Mouse (Mus musculus) forebrain, embryonic 10.5 days (tissue): ENCODE results near the gene Soat1. TPM values are rescaled to one million over a fixed set of nuclear protein-coding genes. Genes with fewer than 3 reads are reported as not detected.
A peak's percentile ranks its signal among the peaks of the same experiment; 100 is the strongest.
"Not testable (repeated sequence)": the region's sequence is repeated elsewhere in the genome, so short reads cannot be mapped to it uniquely, and the experiment has no call there.

Source experiments
- DNase-seq: peaks from one replicate; pipeline ENCODE4 v3.0.0-alpha.2; 2017; ENCODE audit warnings: low spot score; ENCODE audit errors: extremely low spot score
- H3K27ac ChIP-seq: fragments of 300-500 bp; sonication (generic); 2 replicates; pipeline ENCODE4 v1.5.1; 2016; ENCODE audit warnings: mild to moderate bottlenecking
- H3K27me3 ChIP-seq: fragments of 300-500 bp; sonication (generic); 2 replicates; pipeline ENCODE4 v1.6.1; 2016; ENCODE audit warnings: mild to moderate bottlenecking; ENCODE audit not compliant: poor library complexity, severe bottlenecking
- H3K36me3 ChIP-seq: fragments of 300-500 bp; sonication (generic); replicated peaks from 2 replicates; pipeline ENCODE4 v1.6.1; 2016; ENCODE audit warnings: mild to moderate bottlenecking, moderate library complexity
- H3K4me1 ChIP-seq: fragments of 300-500 bp; sonication (generic); 2 replicates; pipeline ENCODE4 v1.6.1; 2016
- H3K4me3 ChIP-seq: fragments of 300-500 bp; sonication (generic); 2 replicates; pipeline ENCODE4 v1.5.1; 2016; ENCODE audit warnings: mild to moderate bottlenecking, moderate library complexity
- H3K9me3 ChIP-seq: fragments of 300-500 bp; sonication (generic); 2 replicates; pipeline ENCODE4 v1.6.1; 2016; ENCODE audit warnings: mild to moderate bottlenecking, moderate library complexity
- WGBS: fragments of 180-500 bp; shearing (Covaris S2); methylation state at CpG from one replicate; pipeline ENCODE4 v1.1.7; 2016; 5-methylcytosine and 5-hydroxymethylcytosine counted together
- polyA plus RNA-seq: library from polyadenylated mRNA; unstranded; fragments of >200 nt; fragmentation: Nextera tagmentation; extraction: Ambion mirVana; gene quantifications from 2 replicates; pipeline ENCODE4 v1.2.1, GENCODE M21; 2016

Gene Soat1
- polyA plus RNA-seq: 30.9 and 34.1 TPM in 2 replicates

DNA sequence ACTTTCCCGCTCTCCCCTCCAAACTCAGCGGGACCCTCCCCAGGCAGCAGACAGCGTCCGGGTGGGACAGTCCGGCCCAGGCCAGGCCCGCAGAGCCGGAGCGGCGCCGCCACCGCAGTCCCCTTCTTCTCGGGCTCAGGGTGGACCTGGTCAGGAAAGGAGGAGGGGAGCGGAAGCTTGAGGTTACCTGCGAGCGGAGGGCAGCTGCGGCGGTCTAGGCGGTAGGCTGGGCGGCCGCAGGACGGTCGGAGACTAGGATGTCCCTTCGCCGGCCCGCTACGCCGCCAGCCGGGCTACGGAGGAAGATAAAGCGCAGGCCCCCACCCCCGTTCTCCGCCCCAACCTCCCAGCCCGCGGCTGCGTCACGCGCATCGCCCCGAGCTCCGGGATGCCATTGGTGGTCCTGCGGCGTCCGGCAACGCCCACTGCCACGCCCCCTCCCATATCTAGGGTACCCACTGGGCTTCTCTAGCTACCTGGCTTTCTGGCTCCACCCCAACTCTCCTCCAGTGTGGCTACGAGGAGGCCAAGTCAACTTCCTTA is at the start of gene Soat1:
Gene Soat1, minus strand, starts transcription at position 371 of the 543 bp plus-strand sequence.
- Histone ChIP-seq H3K27me3 (0 out of 2 replicates have a peak, but pooled peaks cover 7% of the 10 kb centered on the region), H3K4me1 (peaks cover 48% of the 10 kb centered on the region), H3K36me3 (peaks cover 21% of the 10 kb centered on the region), H3K27ac (peak within 1 kb of the TSS; percentile 94), H3K9me3 (peaks cover 9% of the 10 kb centered on the region; the same call in 1 of the 2 replicates), H3K4me3 (peak within 1 kb of the TSS; percentile 91)
- under 1% methylated on average over 46 of the region's 46 CpGs for WGBS
- DNase-seq: peak; percentile 90

DNA sequence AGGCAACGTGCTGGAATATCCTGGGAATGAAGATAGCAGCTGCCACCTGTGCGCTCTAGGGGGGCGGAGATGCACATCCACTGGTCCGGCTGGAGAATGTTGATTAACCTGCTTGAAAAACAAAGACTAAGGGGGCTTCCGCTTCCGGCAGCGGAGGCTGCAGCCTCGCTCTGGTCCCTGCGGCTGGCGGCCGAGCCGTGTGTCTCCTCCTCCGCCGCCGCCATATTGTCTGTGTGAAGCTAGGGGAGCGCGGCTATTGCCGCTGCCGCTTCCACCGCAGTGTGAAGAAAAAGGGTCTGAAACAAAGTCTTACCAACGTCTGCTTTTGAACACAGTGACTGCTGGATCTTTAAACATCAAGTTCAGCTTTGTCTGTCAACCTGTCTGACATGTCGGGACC is 49.7 kb upstream of the Soat1 start, which contains the start of gene Gm10031:
Gene Gm10031, plus strand, starts transcription at position 171 of the 400 bp plus-strand sequence.
- not testable (repeated sequence) for DNase-seq, H3K36me3 ChIP-seq
- WGBS: 95% methylated on average over 22 of the region's 22 CpGs

DNA sequence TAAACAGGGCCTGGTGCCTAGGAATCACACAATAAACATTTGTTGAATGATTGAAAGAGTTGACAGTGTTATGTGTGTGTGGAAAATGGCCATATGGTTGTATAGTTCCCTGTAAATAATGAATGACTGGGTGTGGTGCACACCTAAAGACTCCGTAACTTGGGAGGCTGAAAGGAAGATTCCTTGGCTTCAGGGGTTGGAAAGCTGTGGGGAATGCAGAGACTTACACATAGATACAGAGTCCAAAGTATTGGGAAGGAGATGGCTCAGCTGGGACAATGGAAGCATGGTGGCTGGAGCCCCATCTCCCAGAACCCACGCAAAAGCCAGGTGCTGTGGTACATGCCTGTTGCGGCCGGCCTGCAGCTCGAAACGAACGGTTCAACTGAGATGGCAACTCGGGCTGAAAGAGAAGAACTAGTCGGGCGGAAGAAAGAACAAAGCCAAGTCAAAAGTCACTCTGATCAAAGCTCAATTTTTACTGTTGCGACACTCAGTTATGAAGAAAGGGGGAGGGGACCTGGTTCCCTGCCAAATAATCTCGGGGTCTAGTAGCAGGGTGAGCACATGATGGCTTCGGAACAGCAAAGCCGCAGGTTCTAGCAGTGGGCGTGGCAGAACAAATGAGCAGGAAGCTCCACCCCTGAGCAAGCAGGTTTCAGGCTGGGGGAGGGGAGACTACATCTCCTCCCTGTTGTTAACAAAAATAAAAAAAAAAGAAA is 47.8 kb upstream of the Soat1 start:
- H3K4me3 ChIP-seq: no peak overlapping the region
- H3K9me3 ChIP-seq: no peaks in the 10 kb centered on the region
- H3K27me3 ChIP-seq: no peaks in the 10 kb centered on the region
- peaks cover 5% of the 10 kb centered on the region for H3K4me1 ChIP-seq
- no peaks in the 10 kb centered on the region for H3K36me3 ChIP-seq
- no peak overlapping the region for H3K27ac ChIP-seq
- 69% methylated on average over 15 of the region's 15 CpGs for WGBS
- no peak for DNase-seq

More for the DNA sequence above, 49.7 kb upstream of the Soat1 start, which contains the start of gene Gm10031:
- not testable (repeated sequence) for H3K4me1 ChIP-seq, H3K27ac ChIP-seq, H3K4me3 ChIP-seq, H3K27me3 ChIP-seq, H3K9me3 ChIP-seq

DNA sequence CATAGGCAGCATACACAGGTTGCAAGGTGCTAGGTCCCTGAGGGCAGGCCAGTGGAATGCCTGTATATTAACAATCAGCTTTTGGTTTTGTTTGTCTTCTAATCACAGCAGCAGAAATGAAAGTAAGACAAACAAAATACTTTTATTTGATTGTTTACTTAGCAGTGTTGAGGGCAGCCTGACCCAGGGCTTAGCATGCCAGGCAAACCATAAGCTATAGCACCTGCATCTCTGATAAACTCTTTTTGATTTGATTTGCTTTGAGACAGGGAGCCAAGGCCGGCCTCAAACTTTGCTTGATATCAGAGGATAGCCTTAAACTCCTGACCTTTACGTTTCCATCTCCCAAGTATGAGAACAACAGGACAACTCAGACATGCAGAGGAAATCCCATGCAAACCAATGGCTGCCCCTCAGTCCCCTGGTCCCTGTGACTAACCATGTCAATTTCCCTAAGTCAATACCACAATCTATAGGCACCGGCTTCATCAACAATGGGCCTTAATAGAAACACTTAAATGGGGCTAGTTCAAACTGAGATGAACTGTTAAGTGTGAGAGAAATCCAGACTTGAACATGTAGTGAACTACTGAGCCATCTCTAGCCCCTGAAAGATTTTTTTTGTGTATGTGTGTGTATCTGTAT is 46.1 kb upstream of the Soat1 start:
- Histone ChIP-seq H3K9me3 (no peaks in the 10 kb centered on the region), H3K36me3 (no peaks in the 10 kb centered on the region), H3K4me1 (peaks cover 5% of the 10 kb centered on the region), H3K27me3 (no peaks in the 10 kb centered on the region), H3K27ac (no peak overlapping the region), H3K4me3 (no peak overlapping the region)
- 81% methylated on average over 3 of the region's 3 CpGs for WGBS
- DNase-seq: no peak

DNA sequence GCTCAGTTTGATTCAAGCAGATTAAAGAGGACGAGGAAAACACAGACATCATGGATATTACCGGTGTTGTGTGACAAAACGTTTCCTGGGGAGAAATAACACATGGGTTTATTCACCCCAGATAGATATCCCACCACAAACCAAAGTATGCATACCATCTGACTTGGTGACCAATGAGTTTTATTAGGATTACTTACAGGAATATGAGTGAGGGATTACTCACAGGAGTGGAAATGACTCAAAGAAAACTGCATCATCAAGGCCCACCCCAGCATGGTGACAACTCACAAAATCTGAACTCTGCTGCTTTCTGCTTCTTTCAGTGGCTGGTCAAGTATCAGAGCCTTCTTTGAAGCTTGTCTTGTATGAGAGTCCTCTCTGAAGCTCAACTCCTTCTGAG is 33.6 kb upstream of the Soat1 start:
- Histone ChIP-seq H3K4me1 (no peaks in the 10 kb centered on the region), H3K36me3 (no peaks in the 10 kb centered on the region), H3K27ac (no peak overlapping the region), H3K9me3 (no peaks in the 10 kb centered on the region), H3K4me3 (no peak overlapping the region), H3K27me3 (no peaks in the 10 kb centered on the region)
- WGBS: 86% methylated on average over 3 of the region's 3 CpGs
- no peak for DNase-seq

DNA sequence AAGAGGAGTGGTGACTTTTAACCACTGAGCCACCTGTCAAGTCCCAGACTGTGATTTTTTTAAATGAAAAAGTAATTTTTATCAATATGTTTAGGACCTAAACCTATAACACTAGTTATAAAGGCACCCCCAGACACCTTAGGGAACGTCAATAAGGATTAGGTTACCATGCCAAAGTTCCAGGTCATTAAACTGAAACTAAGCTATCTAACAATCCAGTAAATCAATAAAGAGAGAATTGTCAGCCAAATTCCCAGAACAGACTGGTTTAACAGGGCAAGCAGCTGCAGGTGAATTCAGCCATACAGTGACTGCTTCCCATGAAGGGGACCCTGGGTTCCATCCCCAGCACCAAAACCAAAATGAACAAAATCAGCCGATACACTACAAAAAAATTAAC is 31.8 kb upstream of the Soat1 start:
- no peaks in the 10 kb centered on the region for H3K36me3 ChIP-seq
- no peaks in the 10 kb centered on the region for H3K27me3 ChIP-seq
- DNase-seq: no peak
- no peaks in the 10 kb centered on the region for H3K4me1 ChIP-seq
- no peak overlapping the region for H3K27ac ChIP-seq
- no peaks in the 10 kb centered on the region for H3K9me3 ChIP-seq
- H3K4me3 ChIP-seq: no peak overlapping the region
- 80% methylated on average over 2 of the region's 2 CpGs for WGBS

DNA sequence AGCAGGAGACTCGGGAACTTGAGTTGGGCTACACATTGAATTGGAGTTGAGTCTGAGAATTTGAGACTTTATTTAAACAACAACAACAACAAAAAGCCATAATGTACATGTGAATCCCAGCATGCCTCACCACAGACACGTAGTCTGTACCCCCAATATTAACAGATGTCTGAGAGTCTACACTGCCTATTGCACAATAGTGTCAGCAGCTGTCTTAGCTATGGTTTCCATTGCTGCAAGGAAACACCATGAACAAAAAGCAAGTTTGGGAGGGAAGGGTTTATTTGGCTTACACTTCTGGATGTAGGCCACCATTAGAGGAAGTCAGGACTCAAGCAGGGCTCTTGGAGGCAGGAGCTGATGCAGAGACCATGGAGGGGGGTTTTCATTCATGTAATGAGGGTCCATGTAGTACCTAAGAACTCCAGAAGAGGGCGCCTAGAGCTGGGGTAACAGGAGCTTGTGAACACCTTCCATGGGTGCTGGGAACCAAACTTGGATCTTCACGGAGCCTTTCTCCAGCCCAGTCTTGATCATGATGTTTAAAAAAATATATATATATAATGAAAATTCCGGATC is 30.9 kb upstream of the Soat1 start:
- H3K36me3 ChIP-seq: no peaks in the 10 kb centered on the region
- no peak overlapping the region for H3K27ac ChIP-seq
- no peak for DNase-seq
- 76% methylated on average over 5 of the region's 5 CpGs for whole genome bisulfite sequencing
- no peak overlapping the region for H3K4me3 ChIP-seq
- no peaks in the 10 kb centered on the region for H3K27me3 ChIP-seq
- no peaks in the 10 kb centered on the region for H3K9me3 ChIP-seq
- H3K4me1 ChIP-seq: no peaks in the 10 kb centered on the region

DNA sequence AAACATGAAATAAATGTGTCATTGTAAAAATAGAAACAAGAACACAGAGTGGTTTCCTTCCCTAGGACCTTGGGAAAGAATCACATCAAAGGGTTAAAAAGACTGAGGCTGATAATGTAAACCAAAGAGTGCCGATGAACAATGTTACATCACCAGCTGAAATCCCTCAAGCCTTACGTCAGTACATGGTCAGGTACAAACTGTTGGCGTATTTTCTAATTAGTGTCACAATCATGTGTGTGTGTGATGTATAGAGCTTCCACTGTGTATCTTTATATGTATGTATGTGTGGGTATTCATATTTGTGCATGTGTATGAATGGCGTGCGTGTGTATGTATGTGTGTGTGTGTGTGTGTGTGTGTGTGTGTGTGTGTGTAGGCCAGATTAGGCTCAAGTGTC is 22.8 kb upstream of the Soat1 start:
- Histone ChIP-seq H3K4me3 (no peak overlapping the region), H3K27me3 (no peaks in the 10 kb centered on the region), H3K4me1 (no peaks in the 10 kb centered on the region), H3K36me3 (no peaks in the 10 kb centered on the region), H3K9me3 (no peaks in the 10 kb centered on the region), H3K27ac (no peak overlapping the region)
- 82% methylated on average over 5 of the region's 5 CpGs for WGBS
- DNase-seq: no peak

DNA sequence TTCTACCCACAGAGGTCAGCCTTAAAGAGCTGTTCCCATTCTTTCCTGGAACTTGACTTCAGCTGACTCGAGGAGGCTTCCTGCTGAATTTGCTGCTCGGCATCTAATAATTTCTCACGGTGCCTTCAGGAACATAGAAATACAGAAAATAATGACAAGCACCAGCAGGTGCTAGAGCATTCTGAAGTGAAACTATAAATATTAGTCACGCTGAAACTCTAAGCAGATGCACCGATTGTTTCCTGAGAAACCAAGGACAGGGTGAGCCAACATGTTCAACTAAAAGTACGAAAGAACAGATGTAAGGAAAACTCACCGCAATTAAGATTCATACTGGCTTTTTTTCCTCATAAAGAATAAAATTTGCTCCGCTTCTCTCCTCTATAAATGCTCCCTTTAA is 20.9 kb upstream of the Soat1 start:
- 90% methylated on average over 8 of the region's 8 CpGs for WGBS

DNA sequence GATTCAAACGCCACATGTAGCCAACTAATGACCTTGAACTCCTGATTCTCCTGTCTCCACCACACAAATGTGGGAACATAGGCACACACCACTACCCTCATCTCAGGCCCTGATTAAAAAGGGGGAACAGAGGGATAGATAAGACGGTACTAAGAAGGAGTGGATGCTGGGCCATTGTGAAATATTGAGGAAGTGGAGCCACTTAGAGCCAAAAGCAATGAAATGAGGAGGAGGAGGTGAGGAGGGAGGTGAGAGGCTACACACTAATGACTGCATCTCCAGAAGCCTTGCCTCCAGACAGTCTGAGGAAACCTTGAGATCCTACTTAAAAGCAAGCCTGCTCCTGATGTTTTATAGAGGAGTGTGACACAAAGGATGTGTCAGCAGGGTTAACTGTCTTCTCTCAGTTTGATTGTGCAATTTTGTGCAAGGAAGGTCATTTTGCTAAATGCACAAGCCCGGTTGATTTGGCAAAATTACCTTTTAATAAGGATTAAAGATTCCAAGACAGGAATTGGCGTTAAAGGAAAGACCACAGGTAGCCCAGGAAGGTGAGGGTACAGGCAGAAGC is 17.2 kb upstream of the Soat1 start:
- 87% methylated on average over 4 of the region's 4 CpGs for WGBS
- H3K36me3 ChIP-seq: no peaks in the 10 kb centered on the region
- H3K27me3 ChIP-seq: no peaks in the 10 kb centered on the region
- H3K9me3 ChIP-seq: no peaks in the 10 kb centered on the region
- H3K4me3 ChIP-seq: no peak overlapping the region
- no peak overlapping the region for H3K27ac ChIP-seq
- DNase-seq: no peak
- no peaks in the 10 kb centered on the region for H3K4me1 ChIP-seq

More for the DNA sequence above, 20.9 kb upstream of the Soat1 start:
- Histone ChIP-seq H3K9me3 (no peaks in the 10 kb centered on the region), H3K27me3 (no peaks in the 10 kb centered on the region), H3K36me3 (no peaks in the 10 kb centered on the region), H3K4me3 (no peak overlapping the region), H3K4me1 (no peaks in the 10 kb centered on the region), H3K27ac (no peak overlapping the region)
- DNase-seq: no peak

DNA sequence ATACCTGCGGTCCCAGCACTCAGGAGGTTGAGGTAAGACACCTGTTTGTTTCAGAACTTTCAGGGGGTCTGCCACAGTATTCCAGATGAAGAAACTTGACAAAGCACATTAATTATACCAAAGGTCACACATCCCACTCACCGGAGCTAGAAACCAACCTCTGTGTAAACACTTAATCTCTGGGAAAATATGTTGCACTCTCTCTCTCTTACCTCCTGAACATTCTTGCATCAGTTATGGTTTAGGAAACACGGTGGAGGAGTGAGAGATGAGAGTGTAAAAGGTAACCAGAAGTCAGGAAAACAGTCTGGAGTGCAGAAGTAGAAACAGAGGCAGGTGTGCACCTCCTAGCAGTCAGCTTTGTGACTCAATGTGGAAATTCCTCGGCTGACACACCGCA is 13.9 kb upstream of the Soat1 start:
- H3K4me1 ChIP-seq: no peaks in the 10 kb centered on the region
- no peaks in the 10 kb centered on the region for H3K9me3 ChIP-seq
- no peak overlapping the region for H3K27ac ChIP-seq
- H3K36me3 ChIP-seq: no peaks in the 10 kb centered on the region
- 92% methylated on average over 5 of the region's 5 CpGs for WGBS
- H3K27me3 ChIP-seq: no peaks in the 10 kb centered on the region
- H3K4me3 ChIP-seq: no peak overlapping the region
- no peak for DNase-seq

DNA sequence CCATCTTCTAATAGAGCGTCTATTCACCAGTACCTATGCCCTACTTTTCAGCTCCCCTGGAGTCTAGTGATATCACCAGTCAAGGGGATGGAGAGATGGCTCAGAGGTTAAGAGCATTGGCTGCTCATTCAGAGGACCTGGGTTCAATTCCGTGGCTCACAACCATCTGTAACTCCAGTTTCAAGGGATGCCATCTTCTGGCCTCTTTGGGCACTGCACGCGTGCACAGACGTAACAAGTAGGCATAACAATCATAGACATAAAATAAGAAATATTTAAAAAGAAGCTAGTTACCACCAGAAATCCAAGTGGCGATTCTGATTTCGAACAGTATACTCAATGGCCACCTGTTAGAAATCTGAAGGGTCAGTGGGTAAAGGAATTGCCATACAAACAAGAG is 13.4 kb upstream of the Soat1 start:
- H3K9me3 ChIP-seq: no peaks in the 10 kb centered on the region
- 94% methylated on average over 7 of the region's 7 CpGs for WGBS

More for the DNA sequence above, 13.4 kb upstream of the Soat1 start:
- H3K36me3 ChIP-seq: no peaks in the 10 kb centered on the region
- no peak overlapping the region for H3K27ac ChIP-seq
- H3K4me1 ChIP-seq: no peaks in the 10 kb centered on the region
- DNase-seq: no peak
- no peaks in the 10 kb centered on the region for H3K27me3 ChIP-seq
- H3K4me3 ChIP-seq: no peak overlapping the region
